Mouse (Mus musculus) C2C12 (cell line): ENCODE measurements around the gene 4932414N04Rik.

Experiments
- CEBPB ChIP-seq: IDR thresholded peaks from one replicate; pipeline ENCODE4 v1.6.1; 2011; ENCODE audit warnings: low read depth, mild to moderate bottlenecking, control low read depth, moderate library complexity
- CTCF ChIP-seq: IDR thresholded peaks from one replicate; pipeline ENCODE4 v1.5.1; 2011; ENCODE audit not compliant: control insufficient read depth, insufficient read depth, insufficient read length
- FOSL1 ChIP-seq: IDR thresholded peaks from one replicate; pipeline ENCODE4 v1.8.0; 2011; ENCODE audit warnings: mild to moderate bottlenecking, low read length; ENCODE audit not compliant: poor library complexity, insufficient read depth, severe bottlenecking
- MAX ChIP-seq: IDR thresholded peaks from one replicate; pipeline ENCODE4 v1.6.1; 2011; ENCODE audit warnings: mild to moderate bottlenecking, control low read depth

DNA sequence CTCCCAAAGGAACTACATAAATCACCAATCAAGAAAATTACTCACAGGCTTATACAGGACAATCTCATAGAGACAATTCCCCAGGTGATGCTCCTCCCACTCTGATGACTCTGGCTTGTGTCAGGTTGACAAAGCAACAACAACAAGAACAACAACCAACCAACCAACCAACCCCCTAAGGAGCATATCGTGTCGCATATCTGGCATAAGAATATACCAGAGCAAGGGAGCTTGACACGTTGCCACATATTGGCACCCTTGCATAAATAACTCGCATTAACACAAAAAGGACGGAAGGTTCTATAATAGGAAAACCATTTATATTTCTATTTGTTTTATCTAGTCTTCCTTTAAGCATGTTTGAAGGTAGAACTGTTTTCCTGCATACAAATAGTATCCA is 137.9 kb downstream of the 4932414N04Rik start:
- TF ChIP-seq MAX = no peak
- no peak for TF ChIP-seq CTCF
- no peak for TF ChIP-seq CEBPB
- TF ChIP-seq FOSL1 = no peak
